Mouse (Mus musculus): Measurements from ENCODE around the gene Gm49405.
"Not testable (repeated sequence)": the region's sequence is repeated elsewhere in the genome, so short reads cannot be mapped to it uniquely, and the experiment has no call there.

Gene Gm49405

GRCm38 (mm10) chr19:4015635-4016034, 15.2 kb downstream of the Gm49405 start:
- no peak for DNase-seq (ENCODE audit: low spot score)

GRCm38 (mm10) chr19:4017921-4018587, 17.6 kb downstream of the Gm49405 start:
- no peak for DNase-seq (ENCODE audit: low spot score)

GRCm38 (mm10) chr19:4018743-4019583, 18.5 kb downstream of the Gm49405 start:
- DNase-seq (ENCODE audit: low spot score), result peak; percentile 81

GRCm38 (mm10) chr19:4023185-4023584, 22.8 kb downstream of the Gm49405 start:
- no peak for DNase-seq (ENCODE audit: low spot score)

GRCm38 (mm10) chr19:4027576-4027975, 27.1 kb downstream of the Gm49405 start:
- DNase-seq (ENCODE audit: low spot score), result no peak

- no peak for DNase-seq (ENCODE audit: low spot score)
Observed at GRCm38 (mm10) chr19:4032668-4033067, 32.2 kb downstream of the Gm49405 start.

- no peak for DNase-seq (ENCODE audit: low spot score)
Observed at GRCm38 (mm10) chr19:4033298-4033697, 32.9 kb downstream of the Gm49405 start.

GRCm38 (mm10) chr19:4033742-4034141, 33.3 kb downstream of the Gm49405 start:
- DNase-seq (ENCODE audit: low spot score), result no peak

GRCm38 (mm10) chr19:4036327-4037045, 36.1 kb downstream of the Gm49405 start:
- DNase-seq (ENCODE audit: low spot score), result no peak

GRCm38 (mm10) chr19:4037154-4037787, 36.8 kb downstream of the Gm49405 start:
- not testable (repeated sequence) for DNase-seq (ENCODE audit: low spot score)

- DNase-seq (ENCODE audit: low spot score), result peak; percentile 85
Observed at GRCm38 (mm10) chr19:4037788-4038232, 37.4 kb downstream of the Gm49405 start, which contains the start of gene Gstp1. TSS of gene Gstp1 (minus strand) at chr19:4037985.

GRCm38 (mm10) chr19:4040941-4041340, 40.5 kb downstream of the Gm49405 start:
- DNase-seq (ENCODE audit: low spot score), result not testable (repeated sequence)

GRCm38 (mm10) chr19:4041500-4041899, 41.1 kb downstream of the Gm49405 start:
- not testable (repeated sequence) for DNase-seq (ENCODE audit: low spot score)

- no peak for DNase-seq (ENCODE audit: low spot score)
Observed at GRCm38 (mm10) chr19:4042124-4042523, 41.7 kb downstream of the Gm49405 start.

GRCm38 (mm10) chr19:4044109-4044508, 43.7 kb downstream of the Gm49405 start:
- not testable (repeated sequence) for DNase-seq (ENCODE audit: low spot score)

- DNase-seq (ENCODE audit: low spot score), result peak; percentile 69
Observed at GRCm38 (mm10) chr19:4045966-4046865, 45.8 kb downstream of the Gm49405 start, which contains the start of gene Gstp2. TSS of gene Gstp2 (minus strand) at chr19:4046023.

GRCm38 (mm10) chr19:4046866-4047254, 46.4 kb downstream of the Gm49405 start:
- no peak for DNase-seq (ENCODE audit: low spot score)

- DNase-seq (ENCODE audit: low spot score), result peak; percentile 51
Observed at GRCm38 (mm10) chr19:4047859-4048258, 47.4 kb downstream of the Gm49405 start.

GRCm38 (mm10) chr19:4049069-4049468, 48.6 kb downstream of the Gm49405 start:
- DNase-seq (ENCODE audit: low spot score), result not testable (repeated sequence)

GRCm38 (mm10) chr19:4051016-4051415, 50.6 kb downstream of the Gm49405 start:
- DNase-seq (ENCODE audit: low spot score), result no peak

Data from ovary, adult 18-20 months (tissue).